17 mouse cellular contexts compared by ENCODE assay signal in the genomic region with DNA sequence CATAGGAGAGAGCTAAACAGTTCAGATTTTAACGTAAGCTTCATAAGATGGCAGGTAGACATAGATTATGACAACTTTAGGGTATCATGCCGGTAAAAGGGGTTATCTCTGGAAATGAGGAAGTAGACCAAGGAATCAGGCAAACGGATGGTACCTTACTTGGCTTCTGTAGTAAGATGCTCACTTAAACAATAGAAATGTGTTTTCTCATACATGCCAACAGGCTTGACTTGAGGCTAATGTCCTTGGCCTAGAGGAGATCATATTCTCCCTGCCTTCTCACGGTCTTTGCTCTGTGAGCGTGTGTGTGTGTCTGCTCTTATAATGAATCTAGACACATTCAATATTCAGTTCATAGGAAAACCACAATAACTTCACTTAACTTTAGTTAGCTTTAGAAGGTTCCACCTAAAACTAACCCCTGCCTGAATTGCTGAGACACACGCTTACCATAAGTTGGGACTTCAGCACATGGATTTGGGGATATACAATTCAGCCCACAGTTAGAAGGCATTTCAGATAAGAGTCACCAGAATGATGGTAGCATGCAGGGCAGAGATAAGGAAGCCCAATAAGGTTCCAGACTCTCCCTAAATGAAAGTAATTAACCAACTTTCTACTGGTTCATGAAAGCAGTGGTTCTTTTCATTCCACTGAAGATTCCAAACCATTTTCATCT.
DNase-seq lines count a peak whose midpoint lies in the region; ATAC-seq and TF ChIP-seq lines count a peak whose summit lies in the region.
"Had no signal": no experiment of that assay in that cellular context is flagged by ENCODE, and none has a peak within 500 bp of the region (broad histone marks: within the 10 kb centered on the region; RNA-seq: fewer than 3 reads in every experiment).

No protein-coding gene starts in this region.

- no peak for DNase-seq in spleen, adult 2 months (ENCODE audit: low read depth in 1 of 2, low spot score in 2 of 2)
- no peak for DNase-seq in spleen, postnatal 14 days (ENCODE audit: low spot score in 2 of 2)
- no peak for DNase-seq in kidney, adult 2 months
- no peak for DNase-seq in adrenal gland, adult 2 months
- DNase-seq in ovary, postnatal 14 days (ENCODE audit: low spot score) = no peak
- DNase-seq: adrenal gland, postnatal 10 days; cerebellum, postnatal 36 days; gastrocnemius, postnatal 14 days; heart, postnatal 14 days; kidney, postnatal 25 days had no signal

- H3K9ac ChIP-seq in liver, embryonic 16.5 days (ENCODE audit: low read depth, low read length) = peak overlapping the region; percentile 51; the same call in 1 of the 2 replicates
- H3K9ac ChIP-seq in intestine, postnatal 0 days (ENCODE audit: low read depth, low read length) = no peak overlapping the region
- H3K9ac ChIP-seq: stomach, embryonic 15.5 days had no signal

- H3K4me1 ChIP-seq in spleen, adult 2 months (ENCODE audit: control insufficient read depth, insufficient read depth, insufficient read length) = peaks cover 5% of the 10 kb centered on the region; the same call in 1 of the 2 replicates
- H3K4me1 ChIP-seq in erythroblast, embryonic 14.5 days (ENCODE audit: control insufficient read depth) = peaks cover 43% of the 10 kb centered on the region
- H3K4me1 ChIP-seq in liver, embryonic 16.5 days (ENCODE audit: control insufficient read depth, low read depth, low read length) = peaks cover 26% of the 10 kb centered on the region
- H3K4me1 ChIP-seq in kidney, adult 2 months (ENCODE audit: control insufficient read depth, insufficient read depth, low read length) = no peaks in the 10 kb centered on the region
- H3K4me1 ChIP-seq in intestine, postnatal 0 days (replicated peaks; ENCODE audit: control insufficient read depth, insufficient read depth, low read length) = no peaks in the 10 kb centered on the region
- H3K4me1 ChIP-seq: heart, embryonic 10.5 days; stomach, embryonic 15.5 days had no signal

- H3K4me3 ChIP-seq in spleen, adult 2 months (ENCODE audit: extremely low read depth, insufficient read depth, insufficient read length) = no peak overlapping the region
- H3K4me3 ChIP-seq in erythroblast, embryonic 14.5 days (replicated peaks) = peak overlapping the region; percentile 37
- H3K4me3 ChIP-seq in liver, embryonic 16.5 days (ENCODE audit: low read depth, low read length) = peak overlapping the region; percentile 31; the same call in 1 of the 2 replicates
- H3K4me3 ChIP-seq in kidney, adult 2 months (ENCODE audit: insufficient read depth, low read depth, low read length) = no peak overlapping the region
- no peak overlapping the region for H3K4me3 ChIP-seq in intestine, postnatal 0 days (ENCODE audit: low read depth, low read length)
- H3K4me3 ChIP-seq: forebrain, embryonic 10.5 days; heart, embryonic 10.5 days; stomach, embryonic 15.5 days had no signal

- TF ChIP-seq POLR2A in spleen, adult 2 months (IDR thresholded peaks at IDR 0.05; ENCODE audit: low read depth, low read length) = no peak
- TF ChIP-seq POLR2A in kidney, adult 2 months (IDR thresholded peaks at IDR 0.05; ENCODE audit: low read depth, low read length) = no peak

- peak overlapping the region; percentile 58; the same call in 1 of the 2 replicates for H3K27ac ChIP-seq in spleen, adult 2 months (ENCODE audit: insufficient read depth, low read length)
- peak overlapping the region; percentile 91 for H3K27ac ChIP-seq in liver, embryonic 16.5 days (ENCODE audit: low read length)
- no peak overlapping the region for H3K27ac ChIP-seq in kidney, adult 2 months (ENCODE audit: insufficient read depth, low read depth, low read length)
- H3K27ac ChIP-seq in intestine, postnatal 0 days (ENCODE audit: low read depth, low read length) = no peak overlapping the region
- H3K27ac ChIP-seq: forebrain, embryonic 10.5 days; heart, embryonic 10.5 days; stomach, embryonic 15.5 days had no signal

- H3K27me3 ChIP-seq in spleen, adult 2 months (ENCODE audit: control insufficient read depth, insufficient read depth, low read length) = no peaks in the 10 kb centered on the region
- no peaks in the 10 kb centered on the region for H3K27me3 ChIP-seq in erythroblast, embryonic 14.5 days (ENCODE audit: control insufficient read depth)
- no peaks in the 10 kb centered on the region for H3K27me3 ChIP-seq in liver, embryonic 16.5 days (ENCODE audit: control insufficient read depth, insufficient read depth, low read depth, low read length)
- H3K27me3 ChIP-seq in kidney, adult 2 months (replicated peaks; ENCODE audit: control insufficient read depth, insufficient read depth, low read length) = no peaks in the 10 kb centered on the region
- no peaks in the 10 kb centered on the region for H3K27me3 ChIP-seq in intestine, postnatal 0 days (replicated peaks; ENCODE audit: control insufficient read depth, insufficient read depth, low read length)
- H3K27me3 ChIP-seq: stomach, embryonic 15.5 days had no signal

- H3K36me3 ChIP-seq in spleen, adult 2 months (ENCODE audit: control insufficient read depth, insufficient read depth, low read length) = no peaks in the 10 kb centered on the region
- H3K36me3 ChIP-seq in erythroblast, embryonic 14.5 days (ENCODE audit: control insufficient read depth) = no peaks in the 10 kb centered on the region
- H3K36me3 ChIP-seq in liver, embryonic 16.5 days (ENCODE audit: control insufficient read depth, insufficient read depth) = no peaks in the 10 kb centered on the region
- no peaks in the 10 kb centered on the region for H3K36me3 ChIP-seq in kidney, adult 2 months (ENCODE audit: control insufficient read depth, insufficient read depth, low read length)
- H3K36me3 ChIP-seq in intestine, postnatal 0 days (ENCODE audit: control insufficient read depth, insufficient read depth) = no peaks in the 10 kb centered on the region
- H3K36me3 ChIP-seq: forebrain, embryonic 10.5 days; heart, embryonic 10.5 days; stomach, embryonic 15.5 days had no signal

- no peak for TF ChIP-seq CTCF in spleen, adult 2 months (IDR thresholded peaks at IDR 0.05; ENCODE audit: extremely low read depth, insufficient read depth, insufficient read length, insufficient replicate concordance)
- TF ChIP-seq CTCF in kidney, adult 2 months (conservative IDR thresholded peaks at IDR 0.05; ENCODE audit: insufficient read depth, insufficient read length, low read depth, low read length) = no peak
- no peak for TF ChIP-seq CTCF in intestine, postnatal 0 days (IDR thresholded peaks at IDR 0.05; ENCODE audit: low read depth)

- peak; percentile 87 for ATAC-seq in liver, embryonic 16.5 days (ENCODE audit: low read depth)
- ATAC-seq in intestine, postnatal 0 days = no peak
- ATAC-seq: midbrain, embryonic 16.5 days had no signal

- peak overlapping the region; percentile 66 for H3K4me2 ChIP-seq in liver, embryonic 16.5 days (ENCODE audit: low read depth, low read length)
- no peak overlapping the region for H3K4me2 ChIP-seq in intestine, postnatal 0 days (replicated peaks; ENCODE audit: low read depth)
- H3K4me2 ChIP-seq: stomach, embryonic 15.5 days had no signal

- no peaks in the 10 kb centered on the region for H3K9me3 ChIP-seq in erythroblast, embryonic 14.5 days (ENCODE audit: control insufficient read depth, low read length)
- no peaks in the 10 kb centered on the region for H3K9me3 ChIP-seq in liver, embryonic 16.5 days (replicated peaks; ENCODE audit: control insufficient read depth, low read length)
- H3K9me3 ChIP-seq in intestine, postnatal 0 days (ENCODE audit: control insufficient read depth) = no peaks in the 10 kb centered on the region
- H3K9me3 ChIP-seq: forebrain, embryonic 10.5 days; heart, embryonic 10.5 days; stomach, embryonic 15.5 days had no signal

- 46% methylated on average over 6 of the region's 6 CpGs for WGBS in spleen, adult 2 months
- WGBS in liver, embryonic 16.5 days (ENCODE audit: insufficient replicate concordance) = 30% methylated on average over 6 of the region's 6 CpGs
- WGBS in kidney, adult 2 months = 92% methylated on average over 6 of the region's 6 CpGs
- WGBS in intestine, postnatal 0 days = 89% methylated on average over 6 of the region's 6 CpGs

Comparison
In these comparisons a context has a peak if more than half of its experiments do, and no peak if none do; other contexts are left out.
1. H3K27ac ChIP-seq: peak in spleen, adult 2 months (single experiment) and liver, embryonic 16.5 days (single experiment); none in kidney, adult 2 months (single experiment) and intestine, postnatal 0 days (single experiment).
2. H3K4me3 ChIP-seq: peak in erythroblast, embryonic 14.5 days (single experiment) and liver, embryonic 16.5 days (single experiment); none in spleen, adult 2 months (single experiment), kidney, adult 2 months (single experiment) and intestine, postnatal 0 days (single experiment).